Mouse (Mus musculus) cerebellum, adult 2 months (tissue): Measurements from ENCODE around the gene Heyl.

Source experiments
- CTCF ChIP-seq: fragments of 200-500 bp; IDR thresholded peaks from 2 replicates; pipeline ENCODE4 v1.5.1; 2011; ENCODE audit warnings: low read depth, mild to moderate bottlenecking, control low read depth, low read length, moderate library complexity, borderline replicate concordance; ENCODE audit not compliant: insufficient read depth
- POLR2A ChIP-seq: fragments of 200-500 bp; IDR thresholded peaks from 2 replicates; pipeline ENCODE4 v1.6.1; 2011; ENCODE audit warnings: low read length, control low read depth, borderline replicate concordance; ENCODE audit not compliant: insufficient read depth

- TF ChIP-seq CTCF (no peak), POLR2A (no peak)
Observed at GRCm38 (mm10) chr4:123280117-123280516, 46.8 kb downstream of the Heyl start.
